Mouse (Mus musculus): ENCODE results near the gene Pkp4.

DNA sequence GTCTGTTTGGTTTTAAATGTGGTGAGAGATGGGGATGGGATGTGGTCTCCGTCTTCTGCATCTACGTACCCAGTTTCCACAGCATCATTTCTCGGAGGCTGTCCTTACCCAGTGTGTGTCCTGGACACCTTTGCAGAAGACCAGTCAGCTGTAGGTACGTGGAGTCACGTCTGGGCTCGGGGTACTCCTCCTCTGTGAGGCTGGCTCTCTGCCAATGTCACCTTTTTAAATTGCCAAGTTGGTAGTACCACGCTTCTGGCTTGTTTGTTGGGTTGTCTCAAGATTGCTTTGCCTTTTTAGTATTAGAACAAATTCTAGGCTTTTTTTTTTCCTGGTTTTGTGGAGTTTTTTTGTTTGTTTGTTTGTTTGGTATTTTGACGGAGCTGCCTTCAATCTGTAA lies 30.8 kb upstream of the Pkp4 start:
- TF ChIP-seq POLR2A (IDR thresholded peaks at IDR 0.05; ENCODE audit: borderline replicate concordance, extremely low read depth, insufficient read depth, insufficient read length, poor library complexity, severe bottlenecking), result no peak
- TF ChIP-seq CTCF (IDR thresholded peaks at IDR 0.05; ENCODE audit: borderline replicate concordance, extremely low read depth, insufficient read depth, insufficient read length), result no peak
